Mouse (Mus musculus): ENCODE measurements around the gene Macrod1. TPM values are rescaled to one million over a fixed set of nuclear protein-coding genes. Genes with fewer than 3 reads are reported as not detected.
"Not testable (repeated sequence)": the region's sequence is repeated elsewhere in the genome, so short reads cannot be mapped to it uniquely, and the experiment has no call there.

Macrod1 gene
- total RNA-seq, 1 experiment from 2014 or later, result not detected

DNA sequence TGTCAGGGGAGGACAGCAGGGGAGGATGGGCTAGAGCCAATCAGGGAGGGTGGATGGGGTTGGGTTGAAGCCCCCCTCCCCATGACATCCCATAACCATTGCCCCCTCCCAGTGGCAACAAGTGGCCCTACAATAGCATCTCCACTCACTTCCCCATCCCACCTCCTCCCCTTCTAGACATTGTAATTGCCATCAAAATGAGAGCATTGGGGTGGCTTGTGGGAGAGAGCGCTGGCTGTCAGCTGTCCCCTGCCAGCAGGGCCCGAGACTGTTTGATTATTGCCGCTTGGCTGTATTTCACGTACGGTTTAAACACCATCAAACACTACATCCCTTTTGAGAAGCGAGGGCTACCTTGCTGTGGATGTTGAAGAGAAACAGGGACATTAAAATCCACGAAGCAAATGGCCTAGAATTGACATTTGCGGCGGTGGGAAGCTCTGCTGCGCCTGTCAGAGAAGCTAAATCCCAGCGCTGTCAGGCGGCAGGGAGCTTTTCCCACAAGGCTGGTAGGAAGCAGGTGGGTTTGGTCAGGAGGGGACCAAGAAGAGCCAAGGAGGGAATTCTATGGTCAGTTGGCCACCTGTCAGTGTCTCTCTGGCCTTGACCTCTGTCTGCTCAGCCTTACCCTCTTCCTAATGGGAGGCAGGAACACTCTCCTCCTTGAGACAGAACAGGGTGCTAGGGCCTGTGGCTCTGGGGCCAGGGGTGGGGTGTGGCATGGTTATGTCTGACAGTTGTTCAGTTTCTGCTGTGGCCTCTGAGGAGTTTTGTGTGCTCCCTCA lies 17.6 kb downstream of the Macrod1 start:
- ATAC-seq (replicated peaks; ENCODE audit: insufficient number of reproducible peaks, low FRiP score, low TSS enrichment, poor library complexity, severe bottlenecking), result no peak

DNA sequence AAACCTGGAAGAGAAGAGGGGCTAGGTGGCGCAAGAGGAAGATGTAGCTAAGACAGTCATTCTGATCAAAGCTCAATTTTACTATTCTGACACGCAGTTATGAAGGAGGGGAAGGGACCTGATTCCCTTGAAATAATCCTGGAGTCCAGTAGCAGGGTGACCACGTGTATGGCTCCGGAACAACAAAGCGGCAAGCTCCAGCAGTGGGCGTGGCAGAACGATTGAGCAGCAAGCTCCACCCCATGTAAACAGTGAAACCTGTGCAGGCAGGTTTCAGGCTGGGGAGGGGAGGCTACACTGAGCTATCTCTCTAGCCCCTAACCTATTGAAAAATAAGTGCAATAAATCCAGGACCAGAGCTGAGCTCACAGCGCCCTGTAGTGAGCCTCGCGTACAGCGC lies 18.7 kb downstream of the Macrod1 start:
- ATAC-seq (replicated peaks; ENCODE audit: insufficient number of reproducible peaks, low FRiP score, low TSS enrichment, poor library complexity, severe bottlenecking), result not testable (repeated sequence)

DNA sequence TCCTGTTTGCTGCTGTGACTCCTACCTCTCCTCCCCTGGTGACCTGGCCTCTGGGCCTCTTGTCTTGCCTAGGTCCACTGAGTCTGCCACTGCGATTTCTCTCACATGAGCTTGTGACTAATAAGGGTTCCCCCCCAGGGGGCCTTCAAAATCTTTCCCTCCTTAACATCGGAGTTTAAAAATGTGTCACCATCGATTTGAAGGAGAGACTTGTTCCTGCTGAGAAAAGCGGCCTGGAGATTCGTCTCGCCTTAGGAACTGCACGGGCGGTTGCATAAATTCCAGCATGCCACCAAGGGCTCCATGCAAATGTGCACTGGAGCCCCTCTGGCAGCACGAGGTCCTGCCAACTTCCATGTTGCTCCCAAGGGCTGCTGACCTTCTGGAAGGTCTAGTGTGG lies 21.1 kb downstream of the Macrod1 start:
- ATAC-seq (replicated peaks; ENCODE audit: insufficient number of reproducible peaks, low FRiP score, low TSS enrichment, poor library complexity, severe bottlenecking), result no peak

DNA sequence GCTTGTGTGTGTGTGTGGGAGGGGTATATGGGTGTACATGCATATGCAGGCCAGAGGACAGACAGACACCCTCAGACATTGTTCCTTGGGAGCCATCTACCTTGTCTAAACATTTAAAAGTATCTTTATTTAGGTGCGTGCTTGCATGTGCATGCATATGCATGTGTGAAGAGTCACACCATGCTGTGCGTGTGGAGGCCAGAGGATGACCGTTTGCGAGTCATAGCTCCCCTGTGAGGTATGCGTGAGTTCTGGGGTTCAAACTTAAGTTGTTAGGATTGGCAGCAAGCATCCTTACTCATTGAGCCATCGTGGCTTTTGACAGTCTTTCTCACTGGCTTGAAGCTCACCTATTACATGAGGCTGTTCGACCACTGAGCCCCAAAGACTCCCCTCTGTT lies 21.7 kb downstream of the Macrod1 start:
- ATAC-seq (replicated peaks; ENCODE audit: insufficient number of reproducible peaks, low FRiP score, low TSS enrichment, poor library complexity, severe bottlenecking), result no peak

DNA sequence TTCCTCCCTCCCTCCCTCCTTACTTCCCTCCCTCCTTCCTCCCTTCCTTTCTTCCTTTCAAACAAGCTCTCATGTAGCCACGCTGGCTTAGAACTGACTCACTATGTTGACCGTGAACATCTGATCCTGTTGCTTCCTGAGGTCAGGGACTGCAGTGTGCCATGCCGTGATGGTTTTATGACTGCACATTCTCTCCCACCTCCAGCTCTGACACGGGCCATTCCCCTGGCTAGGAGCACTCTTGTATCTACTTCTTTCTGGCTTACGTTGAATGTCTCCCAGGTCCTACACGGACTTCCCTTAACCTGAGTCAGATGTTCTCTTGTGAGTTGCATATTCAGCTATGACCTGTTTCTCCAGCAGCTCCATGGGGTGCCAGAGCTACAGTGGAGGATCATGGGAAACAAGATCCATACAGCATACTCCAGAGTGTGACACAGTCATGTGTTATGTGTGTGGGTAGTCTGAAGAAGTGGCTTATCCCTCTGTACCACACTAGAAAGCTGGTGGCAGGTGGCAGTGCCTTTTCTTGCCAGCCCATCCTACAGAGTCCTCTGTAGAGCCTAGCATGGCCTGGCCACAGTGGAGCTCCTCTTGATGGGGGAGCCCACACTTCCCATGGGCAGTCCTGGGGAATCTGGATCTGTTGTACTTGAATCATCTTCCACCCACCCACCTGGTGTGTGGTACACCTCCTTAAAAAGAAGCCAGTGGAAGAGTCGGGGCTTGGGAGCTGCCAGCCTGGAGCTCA lies 25.1 kb downstream of the Macrod1 start:
- ATAC-seq (replicated peaks; ENCODE audit: insufficient number of reproducible peaks, low FRiP score, low TSS enrichment, poor library complexity, severe bottlenecking), result no peak

DNA sequence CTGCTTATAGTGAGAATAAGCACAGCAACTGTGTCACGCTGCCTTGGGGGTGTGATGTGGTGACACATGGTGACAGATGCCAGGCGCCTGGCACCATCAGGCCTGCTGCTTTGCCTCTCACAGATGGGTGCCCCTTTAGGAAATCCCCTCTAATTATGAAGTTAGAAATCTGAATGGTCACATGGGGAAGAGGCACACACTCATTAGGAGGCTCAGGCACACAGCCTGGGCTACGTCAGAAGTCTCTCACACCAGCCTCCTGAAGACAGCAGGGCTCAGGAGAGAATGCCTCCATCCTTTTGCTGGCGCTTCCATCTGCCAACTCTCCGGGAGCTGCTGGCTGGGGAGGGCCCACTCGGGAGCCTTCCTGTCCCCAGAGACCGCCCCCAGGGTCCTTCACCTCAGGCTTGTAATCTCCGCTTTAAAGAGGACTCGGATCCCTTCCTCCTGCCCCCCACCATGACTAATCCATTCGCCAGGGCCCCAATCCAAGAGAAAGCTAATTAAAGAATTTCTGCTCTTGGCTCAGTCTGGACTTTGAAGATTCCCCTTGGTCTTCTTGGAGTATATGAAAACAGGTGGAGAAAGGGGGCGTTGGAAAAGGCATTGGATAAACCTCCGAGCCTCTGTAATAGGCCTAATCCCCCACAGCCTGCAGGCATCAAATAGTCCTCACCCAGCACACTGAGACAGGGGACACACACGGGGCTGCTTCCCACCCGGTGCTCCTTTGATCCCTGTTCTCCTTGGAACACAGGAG lies 26.6 kb downstream of the Macrod1 start:
- no peak for ATAC-seq (replicated peaks; ENCODE audit: insufficient number of reproducible peaks, low FRiP score, low TSS enrichment, poor library complexity, severe bottlenecking)

DNA sequence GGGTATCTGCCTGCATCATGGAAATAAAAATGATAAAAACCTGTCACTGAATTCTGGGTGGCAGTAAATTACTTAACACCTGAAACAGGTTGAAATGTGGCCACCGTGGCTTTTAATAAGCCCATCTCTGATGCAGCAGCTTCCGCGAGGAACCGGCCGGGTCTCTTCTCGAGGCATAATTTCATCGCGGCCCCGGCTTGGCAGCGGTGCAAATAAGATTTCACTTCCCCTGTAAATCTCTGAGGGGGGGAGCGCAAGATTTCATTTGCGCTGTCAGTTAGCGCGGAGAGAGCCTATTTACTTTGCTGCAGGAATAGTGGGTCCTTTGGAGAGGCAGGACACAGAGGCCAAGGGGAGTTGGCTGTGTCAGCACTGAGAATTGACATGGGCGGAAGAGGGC lies 28.1 kb downstream of the Macrod1 start:
- no peak for ATAC-seq (replicated peaks; ENCODE audit: insufficient number of reproducible peaks, low FRiP score, low TSS enrichment, poor library complexity, severe bottlenecking)

DNA sequence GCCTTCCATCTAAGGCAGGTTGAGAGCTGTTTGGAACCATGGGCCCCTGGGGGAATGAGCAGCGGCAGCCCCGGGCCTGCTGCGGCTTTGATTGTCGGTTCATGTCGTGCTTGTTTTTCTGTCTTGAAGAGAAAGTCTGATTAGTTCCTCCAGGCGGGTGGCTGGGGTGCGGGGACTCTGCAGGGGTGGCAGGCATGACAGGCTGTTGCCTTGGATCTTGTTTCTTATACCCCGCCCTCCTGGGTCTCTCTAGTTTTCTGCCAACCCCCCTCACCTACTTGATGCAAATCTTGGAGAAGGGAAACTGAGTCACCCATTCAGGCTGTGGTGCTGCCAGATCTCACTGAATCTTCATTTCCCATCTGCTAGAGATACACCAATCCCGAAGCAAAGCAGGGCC lies 31.9 kb downstream of the Macrod1 start:
- ATAC-seq (replicated peaks; ENCODE audit: insufficient number of reproducible peaks, low FRiP score, low TSS enrichment, poor library complexity, severe bottlenecking), result no peak

DNA sequence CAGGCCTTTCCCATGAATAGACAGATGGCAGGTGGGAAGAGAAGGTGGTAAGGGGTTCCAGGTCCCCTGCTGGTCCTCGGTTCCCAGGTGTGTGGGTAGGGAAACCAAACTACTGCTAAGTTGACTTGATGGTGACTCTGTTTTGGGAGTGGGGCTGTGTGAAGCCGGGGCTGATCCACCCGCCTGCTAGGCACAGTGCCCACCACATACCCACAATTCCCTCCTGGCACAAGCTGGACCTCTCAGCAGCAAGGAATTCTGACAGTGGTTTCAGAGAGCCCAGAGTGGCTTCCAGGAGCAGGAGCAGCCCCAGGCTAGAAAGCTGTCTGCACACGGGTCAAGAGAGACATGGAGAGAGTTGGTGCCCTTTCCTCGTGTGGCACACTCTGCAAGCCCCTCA lies 32.4 kb downstream of the Macrod1 start:
- no peak for ATAC-seq (replicated peaks; ENCODE audit: insufficient number of reproducible peaks, low FRiP score, low TSS enrichment, poor library complexity, severe bottlenecking)

DNA sequence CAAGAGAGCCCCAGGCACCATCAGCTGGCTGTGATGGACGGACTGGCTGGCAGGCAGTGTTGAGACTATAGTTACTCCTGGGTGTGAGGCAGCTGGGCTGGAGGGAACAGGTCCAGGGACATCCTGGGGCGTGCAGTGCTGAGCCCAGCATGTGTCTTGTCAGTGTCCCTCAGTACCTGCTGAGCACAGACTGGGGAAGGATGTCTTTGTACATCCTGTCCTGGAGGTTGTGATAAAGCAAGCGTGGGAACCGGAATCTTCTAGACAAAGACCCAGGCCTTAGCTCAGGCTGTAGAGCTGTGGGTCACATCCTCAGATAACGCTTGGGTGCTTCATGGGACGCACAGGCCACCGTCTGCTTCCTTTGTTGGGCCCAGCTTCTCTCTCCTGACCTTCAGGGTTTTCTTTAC lies 33.2 kb downstream of the Macrod1 start:
- ATAC-seq (replicated peaks; ENCODE audit: insufficient number of reproducible peaks, low FRiP score, low TSS enrichment, poor library complexity, severe bottlenecking), result no peak

DNA sequence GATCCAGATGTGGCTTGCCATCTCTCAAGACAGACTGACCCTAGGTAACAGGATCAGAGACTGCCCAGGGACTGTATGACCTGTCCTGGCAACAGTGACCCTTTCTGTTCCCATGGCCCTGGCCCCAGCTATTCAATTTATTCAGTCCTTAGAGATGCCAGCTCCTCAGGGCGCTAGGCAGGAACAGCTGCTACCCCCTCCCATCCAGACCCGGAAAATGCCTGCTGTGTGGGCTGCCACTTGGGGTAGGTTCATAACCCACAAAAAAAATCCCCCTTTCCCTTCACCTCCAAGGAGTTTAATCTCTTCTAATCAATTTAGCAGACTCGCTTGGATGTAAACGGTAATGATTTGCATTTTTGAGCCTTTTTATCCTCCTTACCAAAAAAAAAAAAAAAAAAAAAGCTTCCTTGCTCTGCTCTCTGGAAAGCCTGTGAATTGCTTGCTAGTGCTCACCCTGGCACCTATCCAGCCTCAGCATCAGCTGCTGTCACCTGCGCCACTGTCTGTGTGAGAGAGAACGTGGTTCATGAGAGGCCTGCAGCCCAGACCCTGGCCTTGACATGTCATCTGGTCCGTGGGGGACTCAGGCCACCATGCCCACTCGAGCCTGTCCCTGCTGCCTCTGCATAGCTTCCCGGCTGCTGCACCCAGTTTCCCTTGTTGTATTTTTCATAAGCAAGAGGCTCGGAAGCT lies 33.9 kb downstream of the Macrod1 start:
- no peak for ATAC-seq (replicated peaks; ENCODE audit: insufficient number of reproducible peaks, low FRiP score, low TSS enrichment, poor library complexity, severe bottlenecking)

DNA sequence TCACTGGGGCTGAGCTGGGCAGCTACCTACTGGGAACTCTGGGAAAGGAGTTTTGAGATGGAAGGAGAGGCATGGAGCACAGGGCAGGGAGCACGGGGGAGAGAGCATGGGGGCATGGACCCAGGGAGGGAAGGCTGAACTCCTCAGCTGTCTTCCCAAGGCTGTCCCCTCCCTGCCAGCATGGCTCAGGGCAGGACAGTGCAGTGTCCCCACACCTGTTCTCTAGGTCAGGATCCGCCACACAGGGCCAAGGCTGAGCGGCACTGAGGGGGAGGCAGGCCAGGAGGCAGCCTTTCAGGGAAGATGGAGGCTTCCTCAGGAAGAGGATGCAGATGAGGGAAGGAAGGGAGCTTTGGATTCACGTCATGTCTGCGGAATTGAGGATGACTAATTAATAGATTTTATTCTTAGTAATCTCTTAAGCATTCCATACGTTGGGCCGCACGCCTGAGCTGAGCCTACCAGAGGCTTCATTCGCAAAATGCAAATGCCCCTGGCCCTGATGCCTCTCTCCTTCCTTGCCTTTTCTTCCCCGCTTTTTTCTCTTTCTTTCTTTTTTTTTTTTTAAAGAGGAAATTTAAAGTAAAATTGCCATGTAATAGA lies 34.9 kb downstream of the Macrod1 start:
- ATAC-seq (replicated peaks; ENCODE audit: insufficient number of reproducible peaks, low FRiP score, low TSS enrichment, poor library complexity, severe bottlenecking), result no peak

DNA sequence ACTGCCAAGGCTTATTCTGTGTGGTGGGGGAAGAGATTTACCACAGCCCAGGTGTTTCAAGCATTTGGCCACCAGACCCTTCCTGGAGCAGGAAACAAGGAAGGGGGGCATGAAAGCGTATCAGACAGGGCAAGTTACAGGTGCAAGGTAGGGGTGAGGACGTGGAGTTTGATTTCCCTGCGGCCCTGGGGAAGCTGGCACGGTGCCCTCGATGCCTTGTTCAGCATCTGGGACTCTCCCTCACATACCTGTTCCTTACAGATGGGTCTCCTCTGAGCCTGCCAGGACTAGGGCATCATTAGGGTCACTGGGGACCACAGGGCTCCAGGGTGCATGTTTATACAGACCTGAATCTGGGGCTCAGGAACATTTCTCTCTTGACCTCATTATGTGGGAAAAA lies 36.1 kb downstream of the Macrod1 start:
- no peak for ATAC-seq (replicated peaks; ENCODE audit: insufficient number of reproducible peaks, low FRiP score, low TSS enrichment, poor library complexity, severe bottlenecking)

DNA sequence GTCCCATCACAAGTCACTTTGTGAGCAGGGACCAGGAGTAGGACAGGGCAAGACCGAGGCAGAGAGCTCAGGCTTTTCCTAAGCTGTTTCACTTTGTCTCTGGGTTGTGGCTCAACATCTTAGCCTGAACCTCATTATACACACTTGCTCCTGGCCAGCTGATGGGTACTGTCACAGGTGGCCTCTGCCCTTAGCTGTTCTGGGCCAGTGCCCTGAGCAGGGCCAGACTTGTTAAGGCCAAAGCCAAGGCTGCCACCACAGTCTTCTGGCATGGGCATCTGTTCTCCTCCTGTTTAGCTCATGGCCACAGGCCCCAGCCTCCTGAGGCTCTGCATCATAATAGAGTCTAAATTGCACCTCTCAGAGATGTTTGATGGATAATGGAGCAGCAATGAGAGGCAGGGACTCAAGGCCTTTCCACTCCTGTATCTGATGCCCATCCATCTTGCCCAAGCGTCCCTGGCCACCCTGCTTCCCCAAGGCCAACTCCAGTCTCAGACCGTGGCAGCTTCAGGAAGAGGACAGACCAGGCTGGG lies 43.1 kb downstream of the Macrod1 start:
- ATAC-seq (replicated peaks; ENCODE audit: insufficient number of reproducible peaks, low FRiP score, low TSS enrichment, poor library complexity, severe bottlenecking), result no peak

DNA sequence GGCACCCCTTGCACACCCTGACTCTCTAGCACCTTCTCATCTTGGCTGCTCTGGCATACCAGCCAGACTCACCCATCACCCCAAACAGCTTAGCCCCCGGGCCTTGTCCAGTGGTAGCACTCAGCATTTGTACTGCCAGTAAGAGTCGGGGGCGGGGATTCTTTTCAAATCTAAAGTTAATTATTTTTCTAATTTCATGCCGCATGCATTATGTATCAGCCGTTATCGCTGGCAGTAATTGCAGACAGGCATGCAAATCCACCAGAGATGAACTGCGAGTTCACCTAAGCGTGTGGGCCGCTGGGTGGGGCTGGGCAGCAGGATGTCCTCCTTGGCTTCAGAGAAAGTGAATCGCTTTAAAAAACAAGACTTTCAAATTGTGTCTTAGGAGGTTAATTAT lies 45.4 kb downstream of the Macrod1 start:
- no peak for ATAC-seq (replicated peaks; ENCODE audit: insufficient number of reproducible peaks, low FRiP score, low TSS enrichment, poor library complexity, severe bottlenecking)

DNA sequence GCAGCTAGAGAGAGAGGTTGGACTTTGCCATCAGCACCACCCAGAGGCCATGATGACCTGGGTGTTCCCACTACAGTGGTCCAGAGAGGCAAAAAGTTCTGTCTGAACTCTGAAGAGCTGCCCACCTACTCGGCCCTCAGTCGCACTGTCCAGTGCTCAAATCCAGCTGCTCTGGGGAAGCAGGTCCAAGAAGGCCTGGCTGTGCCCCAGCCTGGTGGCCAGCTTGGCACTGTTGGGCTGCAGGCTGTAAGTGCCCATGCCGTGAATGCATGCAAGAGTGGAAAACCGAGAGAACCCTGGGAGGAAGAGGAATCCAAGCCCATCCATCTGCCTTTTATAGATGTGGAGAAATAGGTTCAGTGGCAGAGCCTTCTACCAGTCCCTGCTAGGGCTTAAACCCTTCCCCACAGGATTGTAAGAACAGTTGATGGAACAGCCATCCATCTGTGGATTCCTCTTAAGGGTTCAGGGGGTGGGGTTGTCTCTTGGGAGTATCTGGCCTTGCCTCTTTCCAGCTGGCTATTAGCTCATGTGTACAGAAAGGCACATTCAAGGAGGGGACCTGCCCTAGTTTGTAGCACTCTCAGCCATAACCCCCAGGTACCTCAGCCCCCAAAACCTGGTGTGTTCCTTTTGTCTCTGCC lies 46.9 kb downstream of the Macrod1 start:
- no peak for ATAC-seq (replicated peaks; ENCODE audit: insufficient number of reproducible peaks, low FRiP score, low TSS enrichment, poor library complexity, severe bottlenecking)

DNA sequence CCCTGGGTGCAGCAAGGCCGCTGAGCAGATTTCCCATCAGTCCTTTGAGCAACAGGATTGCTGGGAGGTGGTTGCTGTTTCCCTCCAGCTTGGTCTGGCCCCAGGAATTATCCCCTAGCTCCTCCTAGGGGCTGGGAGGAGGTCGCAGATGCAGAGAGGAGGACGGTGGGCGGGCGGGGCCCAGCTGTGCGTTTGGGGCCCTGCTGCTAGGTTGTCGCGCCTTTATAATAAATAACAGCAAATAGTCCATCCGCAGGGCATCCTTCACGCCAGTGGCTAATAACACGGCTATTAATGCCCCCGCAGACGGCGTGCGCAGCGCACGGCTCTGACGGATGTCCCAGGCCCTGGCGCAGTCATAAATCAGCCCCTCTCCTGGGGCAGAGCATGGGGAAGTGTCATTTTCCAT lies 47.4 kb downstream of the Macrod1 start:
- ATAC-seq (replicated peaks; ENCODE audit: insufficient number of reproducible peaks, low FRiP score, low TSS enrichment, poor library complexity, severe bottlenecking), result no peak

DNA sequence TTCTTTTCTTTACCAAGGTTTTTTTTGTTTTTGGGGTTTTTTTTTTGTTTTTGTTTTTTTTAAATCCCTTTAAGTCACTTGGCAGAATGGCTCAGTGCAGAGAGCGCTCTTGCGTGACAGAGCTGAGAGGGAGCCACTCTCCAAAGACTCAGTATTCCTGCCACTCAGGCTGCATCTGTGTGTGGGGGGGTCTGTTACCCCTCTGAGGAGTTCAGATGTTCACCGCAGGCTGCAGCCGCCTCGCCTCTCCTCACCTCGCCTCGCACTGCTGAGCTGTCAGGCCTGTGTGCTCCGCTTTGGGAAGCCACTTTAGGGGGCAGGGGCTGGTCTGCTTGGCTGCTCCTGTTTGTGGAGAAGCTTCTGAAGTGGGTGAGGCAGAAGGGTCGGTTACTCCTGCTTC lies 48.9 kb downstream of the Macrod1 start, which contains the start of gene Flrt1:
Flrt1 (minus strand) TSS at position 186 of the 400 bp plus-strand sequence.
- ATAC-seq (replicated peaks; ENCODE audit: insufficient number of reproducible peaks, low FRiP score, low TSS enrichment, poor library complexity, severe bottlenecking), result no peak

All from monocyte, adult 5-6 weeks (primary cell).